Mouse (Mus musculus) MN1 (cell line): ENCODE data around the gene Meis1.

Experiments used
- DNase-seq: peaks from one replicate; pipeline ENCODE4 v3.0.0-alpha.2; 2016; ENCODE audit warnings: low spot score

The Meis1 gene

DNA sequence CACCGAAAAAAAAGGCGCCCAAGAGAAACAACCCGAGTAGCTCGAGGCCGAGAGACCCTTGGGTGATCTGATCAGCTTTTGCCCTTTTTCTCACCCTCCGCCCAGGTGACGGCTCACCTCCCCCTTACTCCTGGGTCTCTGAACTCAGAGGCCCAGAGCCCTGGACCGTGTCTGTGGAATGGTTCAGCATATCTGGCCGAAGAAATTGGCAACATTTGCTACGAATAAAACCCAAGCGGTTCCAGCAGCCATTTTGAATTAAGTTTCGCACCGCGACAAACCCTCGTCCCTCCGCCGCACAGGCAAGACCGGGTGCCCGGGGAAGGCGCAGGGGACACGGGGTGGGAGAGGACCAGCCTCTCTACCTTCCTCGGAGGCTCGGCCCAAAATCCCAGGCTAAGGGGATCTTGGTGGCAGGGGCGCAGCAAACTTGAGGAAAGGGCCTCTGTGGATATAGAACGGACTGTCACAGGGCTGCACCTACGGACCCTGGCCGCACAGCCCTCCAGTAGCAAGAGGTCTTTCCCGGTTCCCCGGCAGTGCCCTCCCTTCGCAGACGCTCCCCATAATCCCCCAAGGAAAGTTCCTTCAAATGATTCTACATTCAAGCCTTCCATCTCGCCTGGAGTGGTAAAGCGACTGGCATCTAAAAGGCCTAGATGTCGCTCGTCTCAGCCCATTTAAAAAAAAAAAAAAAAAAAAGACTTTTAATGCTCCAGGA is 4.2 kb downstream of the Meis1 start:
- DNase-seq, result no peak

DNA sequence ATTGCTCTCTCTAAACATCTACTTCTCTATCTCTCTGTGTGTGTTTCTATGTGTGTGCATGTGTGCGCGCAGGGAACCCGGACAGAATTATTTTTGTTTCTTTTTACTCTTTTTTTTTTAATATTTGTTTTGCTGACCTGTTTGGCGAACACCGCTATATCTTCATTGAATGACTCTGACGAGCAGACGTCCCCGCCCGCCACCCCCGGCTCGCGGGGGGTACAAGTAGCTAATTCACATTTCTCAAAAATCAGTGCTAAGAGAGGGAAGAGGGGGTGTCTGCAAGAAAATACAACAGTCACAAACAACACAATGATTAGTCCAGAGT is 4.7 kb downstream of the Meis1 start:
- DNase-seq, result no peak

DNA sequence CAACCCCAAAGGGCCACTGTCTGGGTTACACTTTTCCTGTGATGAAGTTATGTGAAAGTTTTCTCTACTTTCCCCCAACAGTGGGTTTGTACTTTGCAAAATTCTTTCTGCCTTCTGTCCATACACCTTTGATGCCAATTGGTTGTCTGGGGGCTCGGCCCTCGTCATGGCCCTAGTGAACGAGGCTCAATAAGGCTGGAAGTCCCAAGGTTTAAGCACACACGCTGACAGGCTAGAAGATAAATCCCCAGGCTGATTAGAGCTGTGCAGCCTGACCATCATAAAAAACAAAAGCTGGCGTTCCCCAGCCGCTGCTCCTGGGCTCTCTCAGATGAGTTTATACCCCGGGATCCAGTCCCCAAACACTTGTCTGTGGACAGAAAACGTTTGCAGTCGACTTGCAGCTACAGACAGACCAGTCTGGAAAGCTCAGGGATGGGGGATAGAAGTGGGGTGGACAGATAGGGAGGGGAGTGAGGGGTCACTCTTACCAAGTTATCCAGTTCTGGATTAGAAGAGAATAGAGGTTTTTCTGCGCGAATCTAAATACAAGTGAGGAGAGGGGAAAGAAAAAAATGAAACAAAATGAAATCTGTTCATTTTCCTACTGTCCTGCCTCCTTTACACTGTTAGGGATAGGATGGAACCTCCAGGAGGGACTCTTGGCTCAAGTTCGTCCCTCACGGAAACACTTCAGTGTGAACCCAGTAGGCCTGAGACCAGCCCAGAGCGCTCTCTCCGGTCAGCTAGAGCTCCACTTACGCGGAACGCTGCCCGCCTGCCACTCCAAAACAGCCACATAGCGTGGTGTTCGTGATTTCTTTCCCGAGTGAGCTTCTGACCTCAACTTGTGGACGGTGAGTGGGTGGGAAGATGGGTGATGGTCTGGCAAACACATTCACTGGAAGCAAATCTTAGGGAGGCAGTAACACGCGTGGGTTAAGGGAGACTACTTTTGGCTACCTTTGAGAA is 5.4 kb downstream of the Meis1 start:
- DNase-seq, result no peak

DNA sequence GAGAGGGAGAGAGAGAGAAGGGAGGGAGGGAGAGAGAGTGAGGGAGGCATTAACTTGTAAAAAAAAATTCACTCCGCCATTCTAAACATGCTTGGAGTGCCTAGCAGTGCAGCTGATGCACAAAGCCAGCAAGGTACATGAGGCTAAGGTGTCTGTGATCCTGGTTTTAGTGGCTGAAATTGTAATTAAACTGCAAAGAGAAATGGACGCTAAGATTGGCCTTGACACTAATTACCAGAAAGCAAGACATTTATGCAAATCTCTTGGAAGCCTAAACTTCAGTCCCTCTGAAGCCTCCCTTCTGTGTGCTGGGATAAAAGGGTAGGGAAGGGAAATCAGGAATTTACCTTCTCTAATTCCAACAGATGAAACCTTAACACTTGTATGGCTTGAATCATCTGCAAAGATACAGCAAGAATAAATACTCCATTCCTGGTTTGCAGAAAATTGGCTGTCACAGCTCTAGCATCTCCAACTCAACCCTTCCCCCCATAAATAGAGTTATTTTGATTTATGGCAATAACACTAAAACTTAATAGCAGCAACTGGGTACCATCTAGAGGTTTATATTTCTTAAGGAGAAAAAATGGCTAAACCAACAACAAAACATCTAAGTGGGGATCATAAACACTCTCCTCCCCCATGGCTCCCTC is 6.2 kb downstream of the Meis1 start:
- no peak for DNase-seq

DNA sequence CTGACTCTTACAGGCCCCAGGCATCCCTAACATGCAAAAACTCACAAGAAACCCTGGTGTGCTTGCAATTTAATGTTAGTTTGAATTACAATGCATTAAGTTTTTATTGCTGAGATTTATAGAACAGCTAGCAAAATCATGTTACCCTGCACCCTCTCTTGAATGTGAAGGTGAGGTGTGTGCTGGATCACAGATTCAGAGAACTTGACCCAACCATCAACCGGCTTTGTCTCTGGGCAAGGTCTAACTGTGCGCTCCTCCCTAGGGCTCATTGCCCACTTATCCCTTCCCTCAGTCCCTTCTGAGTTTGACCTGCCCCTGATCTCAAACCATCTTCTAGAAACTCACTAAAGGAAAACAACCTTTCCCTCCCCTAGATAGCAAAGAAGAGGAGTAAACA is 6.8 kb downstream of the Meis1 start:
- DNase-seq, result no peak

DNA sequence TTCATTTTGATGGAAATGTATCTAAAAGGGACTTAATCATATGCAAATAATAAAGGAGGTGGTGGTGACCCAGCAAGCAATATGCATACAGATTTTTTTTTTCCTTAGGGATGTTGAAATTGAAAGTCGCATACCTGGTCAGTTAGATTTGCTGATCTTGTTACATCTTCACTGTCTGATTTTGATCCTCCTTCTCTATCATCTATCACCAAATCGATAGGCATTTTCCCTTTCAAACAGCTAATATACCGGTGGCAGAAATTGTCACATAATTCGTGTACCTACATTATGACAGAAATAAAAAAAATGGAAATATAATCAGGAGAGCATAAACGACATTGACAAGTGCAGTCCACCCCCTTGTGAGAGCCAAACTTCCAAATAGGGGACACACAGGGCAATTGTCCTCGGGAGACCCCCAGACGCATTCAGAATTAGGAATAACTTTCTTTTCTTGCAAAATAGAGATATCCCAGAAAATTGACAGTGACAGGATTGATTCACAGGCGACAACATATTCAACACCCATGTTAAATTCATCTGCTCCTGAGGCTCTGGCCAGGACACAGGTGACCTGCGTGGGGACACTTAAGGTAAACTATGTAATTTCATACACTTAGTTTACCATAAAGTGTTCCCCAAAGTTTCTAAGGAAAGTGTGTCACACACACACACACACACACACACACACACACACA is 7.5 kb downstream of the Meis1 start:
- no peak for DNase-seq

DNA sequence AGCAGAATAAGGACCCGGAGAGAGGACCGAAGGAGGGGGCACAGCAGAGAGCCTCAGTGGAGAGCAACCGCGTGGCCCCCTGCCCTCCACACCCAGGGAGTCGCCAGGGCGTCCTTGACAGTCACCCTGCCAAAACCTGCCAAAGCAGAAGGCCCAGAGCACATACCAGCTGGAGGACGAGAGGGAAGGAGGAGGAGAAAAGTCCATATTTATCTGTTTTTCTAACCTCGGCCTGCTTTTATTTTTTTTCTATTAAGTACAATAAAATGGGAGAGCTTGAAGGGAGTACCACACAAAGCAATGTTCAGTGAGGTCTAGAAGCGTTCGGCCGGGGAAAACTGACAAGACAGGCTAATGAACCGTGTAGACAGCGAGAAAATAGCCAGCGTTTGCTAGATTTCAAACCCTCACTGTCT is 8.4 kb downstream of the Meis1 start:
- no peak for DNase-seq

DNA sequence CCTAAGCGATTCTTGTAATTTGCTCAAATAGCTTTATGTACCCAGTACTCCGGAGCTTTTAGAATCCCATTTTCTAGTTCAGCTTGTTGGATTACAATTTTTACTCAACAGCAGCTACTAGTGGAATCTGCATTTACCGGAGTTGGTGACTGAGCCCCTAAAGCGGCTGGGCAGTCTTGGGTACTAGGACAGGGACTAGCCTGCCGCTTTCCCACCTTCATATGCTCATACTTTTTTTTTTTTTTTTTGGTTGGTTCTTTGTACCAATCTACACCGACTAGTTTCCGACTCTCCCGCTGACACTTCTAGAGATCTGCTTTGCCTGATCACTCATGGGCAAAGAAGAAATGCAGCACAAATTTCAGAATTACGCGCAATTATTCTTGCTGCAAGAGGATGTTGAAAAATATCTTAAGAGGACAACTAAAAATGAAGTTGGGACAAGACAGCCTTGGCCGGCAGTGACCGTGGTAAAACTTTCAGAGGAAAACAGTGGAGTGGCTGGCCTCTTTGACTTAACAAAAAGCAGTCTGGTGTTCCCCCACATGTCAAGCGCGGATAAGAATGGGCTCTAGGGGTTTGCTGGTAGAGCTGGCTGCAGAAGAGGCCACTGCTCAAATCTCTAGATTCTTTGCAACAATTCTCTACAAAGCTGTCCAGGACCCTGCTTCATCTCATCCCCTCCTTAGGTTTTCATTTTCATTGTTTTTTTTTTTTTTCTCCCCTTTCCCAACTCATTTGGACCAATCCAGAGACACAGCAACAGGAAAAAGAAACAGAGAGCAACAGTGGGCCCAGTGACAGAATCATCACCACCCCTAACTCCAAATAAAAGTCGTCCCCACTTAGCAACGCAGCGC is 9.0 kb downstream of the Meis1 start:
- no peak for DNase-seq

DNA sequence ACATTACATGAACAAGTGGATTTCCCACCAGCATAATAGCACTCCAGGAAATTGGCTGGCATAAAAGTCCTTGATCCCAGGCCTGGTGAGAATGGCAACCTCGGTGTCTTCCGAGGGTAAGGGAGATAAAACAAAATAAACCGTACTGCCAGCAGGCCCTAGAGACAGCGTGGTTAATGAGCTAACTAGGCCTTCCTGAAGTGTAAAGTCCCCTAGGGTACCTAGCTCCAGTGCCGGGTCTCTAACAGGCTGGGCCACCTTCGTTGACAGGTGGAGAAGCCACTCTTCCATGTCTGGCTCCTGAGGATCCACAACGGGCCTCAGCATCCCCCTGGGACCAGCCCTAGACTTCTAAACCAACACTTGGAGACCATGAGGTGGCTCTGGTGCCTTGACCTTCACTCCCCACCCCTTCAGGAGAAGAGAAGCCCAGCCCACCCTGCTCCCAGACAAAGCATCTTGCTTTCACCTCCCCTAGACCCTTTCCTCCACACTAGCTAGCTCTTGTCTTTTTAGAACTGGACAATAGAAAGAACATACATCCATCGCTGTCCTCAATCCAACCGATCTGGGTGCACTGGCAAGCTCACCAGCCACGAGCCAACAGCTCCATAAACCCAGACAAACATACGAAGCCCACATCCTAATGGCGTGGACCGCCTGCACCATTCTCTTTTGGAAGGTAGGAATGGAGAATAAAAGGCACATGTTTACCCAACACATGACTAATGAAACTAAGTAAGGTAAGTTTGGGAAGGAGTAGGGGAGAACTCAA is 10.0 kb downstream of the Meis1 start:
- no peak for DNase-seq

DNA sequence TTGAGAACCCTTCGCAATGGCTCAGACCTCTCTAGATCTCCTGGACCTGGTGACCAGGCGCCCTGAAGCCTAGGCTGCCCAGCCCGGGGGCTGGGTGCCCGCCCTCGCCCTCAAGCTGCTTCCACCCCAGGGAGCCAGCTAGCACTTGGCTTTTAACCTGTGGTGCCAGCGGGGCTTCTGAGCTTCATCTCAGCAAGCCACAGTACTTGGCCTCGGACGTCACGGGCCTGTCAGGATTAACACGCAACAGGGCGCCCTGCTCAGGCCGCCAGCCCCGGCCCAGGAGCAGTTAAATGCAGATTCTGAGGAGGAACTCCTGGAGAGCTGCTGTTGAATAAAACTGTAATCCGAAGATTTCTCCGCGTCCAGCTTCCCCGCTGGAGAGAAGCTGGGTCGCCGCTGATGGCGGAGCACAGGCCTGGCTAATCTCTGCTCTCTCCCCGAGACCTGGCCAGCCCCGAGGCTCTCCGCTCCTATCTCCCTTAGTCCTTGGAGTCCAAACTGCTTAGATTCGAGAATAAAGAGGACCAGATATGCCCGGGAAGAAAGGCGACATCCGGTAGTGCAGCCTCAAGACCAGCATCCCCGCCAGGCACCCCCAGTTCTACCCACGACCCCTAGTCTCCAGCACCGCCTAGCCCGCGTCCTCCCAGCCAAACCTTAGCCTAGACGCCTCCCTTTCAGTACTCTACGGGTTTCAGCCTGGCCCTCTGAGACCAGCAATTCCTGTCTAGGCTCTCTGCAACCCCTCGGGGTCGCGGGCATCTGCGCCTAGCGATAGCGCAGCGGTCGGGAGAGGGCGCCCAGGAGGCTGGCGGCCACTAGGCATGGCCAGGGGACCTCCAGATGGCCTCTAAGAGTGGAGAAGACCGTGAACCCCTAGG is 11.0 kb downstream of the Meis1 start:
- no peak for DNase-seq

DNA sequence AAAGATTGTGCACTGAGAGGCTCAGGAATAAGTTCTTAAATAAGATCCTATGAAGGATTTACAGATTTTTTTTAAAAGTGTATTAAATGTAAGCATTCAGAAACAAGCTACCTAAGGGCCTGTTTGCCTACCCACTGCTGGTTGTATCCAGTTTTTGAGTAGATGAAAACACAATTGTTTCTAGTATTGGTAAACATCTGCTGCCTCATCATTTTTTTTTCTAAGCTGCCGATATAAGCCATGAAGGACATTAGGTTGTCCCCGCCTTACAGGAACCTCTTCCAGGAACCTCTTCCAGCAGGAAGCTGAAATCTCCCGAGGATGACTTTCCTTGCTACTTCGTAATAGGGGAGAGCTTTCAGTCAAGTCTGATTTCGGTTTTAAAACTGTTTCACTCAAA is 11.7 kb downstream of the Meis1 start:
- no peak for DNase-seq

DNA sequence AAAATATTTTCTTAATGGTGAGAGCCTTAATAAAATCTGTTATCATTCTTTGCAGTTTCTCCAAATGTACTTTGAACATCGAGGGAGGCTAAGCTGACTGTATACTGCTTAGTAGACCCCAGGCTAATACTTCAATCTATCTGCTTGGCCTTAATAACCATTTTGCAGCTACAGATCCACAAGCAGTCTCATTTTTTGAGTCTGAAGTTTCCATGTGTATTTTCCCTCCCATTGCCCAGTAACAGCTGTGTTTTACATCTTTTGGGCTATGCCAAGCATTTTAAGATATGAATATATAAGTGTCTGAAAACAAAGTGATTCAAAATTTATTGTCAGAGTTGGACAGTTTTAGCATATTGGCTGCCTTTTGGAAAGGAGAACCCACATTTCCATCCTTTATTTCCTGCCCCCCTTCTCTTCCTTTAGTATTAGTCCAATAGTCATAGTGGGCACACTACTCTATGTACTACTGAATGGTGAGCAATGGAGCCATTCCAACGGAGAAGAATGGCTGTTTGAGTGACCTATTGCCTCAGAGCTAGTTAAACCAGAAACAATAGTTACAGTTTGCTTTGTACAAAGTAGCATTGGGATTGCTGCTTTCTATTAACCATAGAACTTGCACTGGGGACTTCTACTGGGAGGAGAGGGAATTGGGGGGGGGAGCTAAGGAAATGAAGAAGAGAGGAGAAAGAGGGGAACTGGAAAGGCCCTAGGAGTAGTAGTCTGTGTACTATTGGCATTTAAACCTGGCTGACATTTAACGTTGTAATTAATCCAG is 12.7 kb downstream of the Meis1 start:
- DNase-seq, result no peak

DNA sequence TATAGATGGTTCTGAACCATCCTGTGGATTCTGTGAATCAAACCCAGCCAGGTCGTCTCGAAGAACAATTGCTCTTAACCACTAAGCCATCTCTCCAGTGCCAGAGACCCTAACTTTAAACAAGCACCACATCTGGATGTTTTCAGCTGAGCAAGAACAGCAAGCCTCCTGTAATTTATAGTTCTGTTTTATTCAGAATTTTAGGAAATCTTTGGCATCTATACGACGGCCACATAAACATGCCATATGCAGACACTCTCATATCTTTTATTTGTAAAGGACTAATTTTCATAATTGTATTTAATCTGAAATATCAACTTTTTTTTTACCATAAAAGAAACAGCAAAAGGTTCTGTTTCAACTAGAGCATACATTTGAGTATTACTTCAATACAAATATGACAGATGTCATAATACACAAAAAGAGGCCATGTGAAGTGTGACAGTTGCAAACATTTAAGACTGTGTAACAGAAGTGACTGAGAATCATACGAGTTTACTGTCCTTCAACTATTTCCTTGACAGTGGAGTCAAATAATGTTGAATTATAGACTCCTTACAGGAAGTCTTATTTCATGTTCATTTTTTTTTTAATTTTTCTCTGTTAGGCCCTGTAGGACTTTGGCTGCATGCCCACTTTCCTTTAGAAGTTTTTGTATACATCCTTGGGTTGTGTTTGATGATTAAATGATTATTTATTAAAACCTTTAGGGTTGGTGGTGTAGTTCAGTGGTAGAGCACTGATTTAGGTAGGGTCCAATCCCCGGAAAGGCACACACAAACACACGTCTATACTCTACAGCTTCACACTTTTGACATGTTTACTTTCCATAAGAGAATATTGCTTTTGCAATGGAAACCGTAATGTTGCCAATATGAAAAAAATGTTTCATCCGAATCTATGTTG is 13.5 kb downstream of the Meis1 start:
- DNase-seq, result no peak

DNA sequence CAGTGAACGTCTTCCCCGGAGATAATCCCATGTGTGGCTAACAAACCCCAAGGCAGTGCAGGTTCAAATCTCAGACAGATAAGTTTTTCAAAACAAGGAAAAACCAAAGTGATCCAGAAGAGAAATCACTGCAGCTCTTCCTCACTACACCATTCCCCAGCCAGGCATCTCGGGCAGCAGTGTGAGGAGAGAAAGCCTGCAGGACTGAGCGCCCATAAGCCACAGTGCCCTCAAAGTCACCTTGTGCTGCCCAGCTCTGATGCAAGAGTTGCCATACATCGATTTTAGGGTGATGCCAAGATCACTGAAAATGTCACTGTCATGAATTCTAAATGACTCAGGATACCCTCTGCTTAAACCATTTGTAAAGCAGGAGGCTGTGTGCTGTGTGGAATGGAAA is 15.7 kb downstream of the Meis1 start:
- DNase-seq, result no peak

DNA sequence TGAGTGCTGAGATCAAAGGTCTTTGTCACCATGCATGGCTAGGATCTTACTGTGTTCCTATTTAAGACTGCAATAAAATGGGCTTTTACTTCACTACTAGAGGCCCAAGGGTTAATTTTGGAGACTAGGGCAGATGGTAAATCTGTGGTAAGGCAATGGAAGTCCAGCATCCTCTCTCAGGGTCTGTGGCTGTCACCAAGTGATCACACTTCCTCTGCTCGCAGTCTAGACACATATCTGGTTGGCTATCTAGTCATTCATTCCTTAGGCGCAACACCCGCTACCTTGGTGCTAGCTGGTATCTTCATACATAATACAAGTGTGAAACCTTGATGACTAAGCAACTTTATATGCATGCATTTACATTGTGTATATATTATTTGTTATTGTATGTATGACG is 22.0 kb downstream of the Meis1 start:
- no peak for DNase-seq

DNA sequence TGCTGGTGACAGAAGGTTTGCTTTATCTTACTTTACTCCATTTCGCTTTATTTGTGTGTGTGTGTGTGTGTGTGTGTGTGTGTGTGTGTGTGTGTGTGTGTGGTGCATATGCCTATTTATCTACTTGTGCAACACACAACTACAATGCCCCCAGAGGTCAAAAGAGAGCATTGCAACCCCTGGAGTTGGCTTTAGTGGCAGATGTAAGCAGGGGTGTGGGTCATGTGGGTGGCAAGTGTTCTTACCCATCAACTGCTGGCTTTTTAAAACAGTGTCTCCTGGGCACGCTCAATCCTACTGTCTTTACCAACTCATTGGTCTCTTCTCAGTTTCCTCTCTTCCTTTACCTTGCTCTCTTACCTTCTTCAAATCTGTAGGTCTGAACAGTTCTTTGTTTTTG is 22.5 kb downstream of the Meis1 start:
- DNase-seq, result no peak

DNA sequence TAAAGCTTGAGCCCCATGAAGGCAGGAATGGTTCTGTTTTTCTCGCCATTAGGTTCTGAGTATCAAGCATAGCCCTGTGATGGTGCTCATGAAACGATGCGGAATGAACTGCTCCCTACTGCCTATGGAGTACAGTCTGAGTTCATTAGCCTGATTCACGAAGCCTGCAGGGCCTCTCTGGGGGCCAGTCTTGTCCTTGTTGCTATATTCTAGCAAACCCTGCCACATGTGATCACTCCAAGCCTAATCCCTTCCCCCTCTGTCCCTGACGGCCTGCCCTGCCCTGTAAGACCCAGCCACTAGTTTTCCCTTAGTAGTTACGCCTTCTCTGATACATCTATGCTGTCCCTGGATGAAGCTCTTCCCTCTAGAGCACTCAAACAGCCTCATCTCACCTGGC is 26.0 kb downstream of the Meis1 start:
- DNase-seq, result no peak

DNA sequence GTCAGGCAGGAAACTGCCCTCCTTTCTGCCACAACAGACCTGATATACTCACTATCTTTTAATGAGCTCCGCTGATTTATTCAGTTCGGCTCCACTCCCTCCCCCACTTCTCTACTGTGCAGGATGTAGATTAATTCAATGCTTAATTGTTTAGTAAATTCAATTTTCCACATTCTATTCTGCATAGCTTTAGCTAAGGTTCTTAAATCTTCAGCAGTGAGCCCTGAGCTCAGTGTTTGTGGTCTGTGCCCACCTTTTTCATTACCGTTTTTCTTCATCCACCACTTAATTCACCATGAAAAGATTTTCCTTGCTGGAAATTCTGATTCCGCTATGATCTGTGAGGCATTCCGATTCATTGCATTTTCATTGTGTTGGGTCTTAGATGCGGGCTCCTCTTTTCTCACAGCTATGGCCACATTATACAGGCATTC is 28.5 kb downstream of the Meis1 start:
- DNase-seq, result no peak
